Mouse (Mus musculus) Muller cell, postnatal 12 days (primary cell): Measurements from ENCODE around the gene Megf6.
A peak's percentile ranks its signal among the peaks of the same experiment; 100 is the strongest.

ENCODE experiments used
- DNase-seq: peaks from one replicate; pipeline ENCODE4 v3.0.0-alpha.2; 2015; ENCODE audit errors: inconsistent ontology term

Megf6 gene

DNA sequence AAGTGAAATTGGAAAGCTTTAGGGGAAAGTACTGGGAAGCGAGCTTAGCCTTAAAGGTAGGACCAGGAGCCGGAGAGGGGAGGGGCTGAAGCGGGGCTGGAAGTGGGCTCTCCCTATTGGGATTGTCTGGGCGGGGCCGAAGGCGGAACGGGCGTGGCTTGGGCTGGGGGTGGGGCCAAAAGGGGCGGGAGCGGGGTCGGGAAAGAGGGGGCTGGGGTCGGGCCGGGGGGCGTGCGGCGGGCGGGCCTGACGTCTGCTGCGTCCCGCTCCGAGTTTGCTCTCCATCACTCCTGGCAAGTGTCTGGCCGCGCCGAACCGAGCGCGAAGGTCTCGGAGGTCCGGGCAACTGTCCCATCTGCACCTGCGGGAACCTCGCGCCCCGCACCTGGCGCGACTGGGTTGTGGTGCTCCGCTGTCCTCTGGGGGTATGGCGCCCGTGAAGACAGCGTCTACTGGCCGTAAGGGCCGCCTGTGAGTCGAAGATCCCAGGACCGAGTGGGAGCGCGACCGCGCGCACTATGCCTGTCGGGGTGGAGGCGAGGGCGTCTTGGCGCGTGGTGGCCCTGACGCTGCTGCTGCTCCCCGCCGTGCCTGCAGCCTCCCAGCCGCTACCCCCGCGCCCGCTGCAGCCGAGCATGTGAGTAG is at the start of gene Megf6:
Gene Megf6 (plus strand): TSS at position 225 of the 645 bp plus-strand sequence.
- peak; percentile 66 for DNase-seq

- no peak for DNase-seq
Measured at GRCm38 (mm10) chr4:154121800-154122199, 48.7 kb upstream of the Megf6 start.

DNA sequence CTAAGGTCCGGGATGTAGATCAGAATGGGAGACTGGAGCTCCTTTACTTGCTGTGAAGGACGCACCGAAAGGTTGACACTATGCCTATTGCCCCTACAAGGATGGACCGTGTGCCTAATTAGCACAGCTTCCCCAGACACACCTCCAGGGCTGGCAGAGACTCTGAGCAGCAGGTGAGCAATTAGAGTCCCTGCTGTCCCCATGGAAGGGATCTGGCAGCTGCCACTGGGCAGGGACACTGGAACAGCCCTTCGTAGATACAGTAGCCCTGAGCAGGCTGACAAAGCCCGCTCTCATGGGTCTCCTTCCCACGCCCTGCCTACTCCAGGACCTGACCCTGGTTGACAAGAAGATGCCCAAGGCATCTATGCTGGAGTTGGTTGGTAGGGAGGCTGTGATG is 48.2 kb upstream of the Megf6 start:
- no peak for DNase-seq

GRCm38 (mm10) chr4:154123553-154123952 is 47.0 kb upstream of the Megf6 start:
- DNase-seq, result no peak

DNA sequence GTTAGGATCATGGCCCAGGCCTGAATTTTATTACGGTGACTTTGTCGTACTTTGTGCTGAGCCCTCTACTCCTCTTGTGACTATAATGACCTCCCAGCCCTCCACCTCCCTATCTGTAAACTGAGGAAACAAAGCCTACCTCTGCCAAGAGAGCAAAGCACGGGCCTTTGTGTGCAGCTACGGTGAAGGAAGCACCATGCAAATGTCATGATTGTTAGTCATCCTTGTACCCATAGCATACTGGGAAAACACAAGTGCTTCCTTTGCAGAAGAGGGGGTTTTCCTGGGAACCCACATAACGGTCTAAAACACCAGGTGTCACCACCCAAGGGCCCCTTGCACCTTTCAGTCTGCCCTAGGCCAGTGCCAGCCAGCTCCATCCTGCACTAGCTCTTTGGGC is 45.3 kb upstream of the Megf6 start:
- DNase-seq, result no peak

DNA sequence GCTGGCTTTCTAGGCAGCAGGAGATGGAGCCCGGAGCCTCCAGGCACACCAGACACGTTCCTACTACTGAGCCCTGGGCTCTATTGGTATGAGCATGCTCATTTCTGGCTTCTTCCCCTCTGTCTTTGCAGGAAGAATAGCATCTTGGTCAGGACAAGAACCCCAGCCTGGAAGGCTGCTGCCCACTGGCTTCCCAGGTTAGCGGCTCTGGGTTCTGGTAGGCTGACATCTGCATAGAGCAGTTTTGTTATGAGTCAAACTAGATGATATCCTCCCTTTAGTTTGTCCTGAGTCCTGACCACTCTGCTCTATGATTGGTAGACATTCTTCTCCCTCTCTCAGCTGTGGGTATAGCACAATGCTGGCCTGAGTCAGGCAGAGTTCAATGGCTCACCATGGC is 43.3 kb upstream of the Megf6 start:
- DNase-seq, result no peak

GRCm38 (mm10) chr4:154129950-154130349 is 40.6 kb upstream of the Megf6 start:
- DNase-seq, result no peak

- no peak for DNase-seq
Measured at GRCm38 (mm10) chr4:154131894-154132293, 38.6 kb upstream of the Megf6 start.

DNA sequence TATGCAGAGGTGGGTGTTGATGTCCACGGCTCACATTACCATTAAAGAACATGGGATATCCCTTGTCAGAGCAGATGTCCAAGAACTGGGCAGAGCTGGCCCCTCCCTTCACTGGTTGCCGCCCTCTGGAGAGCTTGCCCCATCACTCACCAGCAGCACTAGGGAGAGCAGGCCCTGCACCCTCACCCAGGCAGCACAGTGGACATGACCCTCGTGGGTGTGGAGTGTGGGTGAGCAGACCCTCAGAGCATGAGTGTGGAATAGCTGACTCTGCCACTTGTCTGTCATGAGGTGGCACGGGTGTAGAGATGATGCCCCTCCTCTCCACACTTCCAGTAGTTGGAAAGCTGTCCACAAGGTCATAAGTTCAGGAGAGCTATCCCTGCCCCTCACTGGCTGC is 35.7 kb upstream of the Megf6 start:
- DNase-seq, result no peak

- no peak for DNase-seq
Measured at GRCm38 (mm10) chr4:154137139-154137538, 33.4 kb upstream of the Megf6 start.

DNA sequence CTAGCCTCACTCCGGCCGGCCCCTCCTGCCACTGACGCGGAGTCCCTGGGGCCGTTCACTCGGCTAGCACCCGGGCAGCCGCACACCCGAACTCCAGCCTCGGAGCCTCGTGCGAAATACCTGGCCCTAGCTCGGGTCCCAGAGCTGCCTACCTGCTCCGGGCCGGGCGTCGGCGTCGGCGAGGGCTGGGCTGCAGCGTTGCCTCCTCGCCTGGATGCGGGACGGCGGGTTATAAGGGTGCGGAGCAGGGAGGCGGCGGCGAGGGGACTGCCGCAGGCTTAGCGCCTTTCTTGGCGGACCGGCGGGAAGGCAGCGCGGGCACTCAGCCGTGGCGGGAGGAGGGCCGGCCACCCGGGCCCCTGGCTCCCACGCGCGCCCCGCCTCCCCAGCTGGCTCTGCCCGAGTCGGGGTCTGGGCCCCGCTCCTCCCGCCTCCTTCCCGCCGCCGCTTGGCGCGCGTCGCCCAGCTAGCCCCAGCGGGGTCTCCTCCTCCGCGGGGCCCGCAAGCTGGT is 30.8 kb upstream of the Megf6 start:
- DNase-seq, result peak; percentile 35

- no peak for DNase-seq
Measured at GRCm38 (mm10) chr4:154140182-154140212, 30.5 kb upstream of the Megf6 start, which contains the start of gene Trp73. Gene Trp73, minus strand, starts transcription at chr4:154140208.

- peak; percentile 20 for DNase-seq
Measured at GRCm38 (mm10) chr4:154140213-154141008, 30.1 kb upstream of the Megf6 start.

DNA sequence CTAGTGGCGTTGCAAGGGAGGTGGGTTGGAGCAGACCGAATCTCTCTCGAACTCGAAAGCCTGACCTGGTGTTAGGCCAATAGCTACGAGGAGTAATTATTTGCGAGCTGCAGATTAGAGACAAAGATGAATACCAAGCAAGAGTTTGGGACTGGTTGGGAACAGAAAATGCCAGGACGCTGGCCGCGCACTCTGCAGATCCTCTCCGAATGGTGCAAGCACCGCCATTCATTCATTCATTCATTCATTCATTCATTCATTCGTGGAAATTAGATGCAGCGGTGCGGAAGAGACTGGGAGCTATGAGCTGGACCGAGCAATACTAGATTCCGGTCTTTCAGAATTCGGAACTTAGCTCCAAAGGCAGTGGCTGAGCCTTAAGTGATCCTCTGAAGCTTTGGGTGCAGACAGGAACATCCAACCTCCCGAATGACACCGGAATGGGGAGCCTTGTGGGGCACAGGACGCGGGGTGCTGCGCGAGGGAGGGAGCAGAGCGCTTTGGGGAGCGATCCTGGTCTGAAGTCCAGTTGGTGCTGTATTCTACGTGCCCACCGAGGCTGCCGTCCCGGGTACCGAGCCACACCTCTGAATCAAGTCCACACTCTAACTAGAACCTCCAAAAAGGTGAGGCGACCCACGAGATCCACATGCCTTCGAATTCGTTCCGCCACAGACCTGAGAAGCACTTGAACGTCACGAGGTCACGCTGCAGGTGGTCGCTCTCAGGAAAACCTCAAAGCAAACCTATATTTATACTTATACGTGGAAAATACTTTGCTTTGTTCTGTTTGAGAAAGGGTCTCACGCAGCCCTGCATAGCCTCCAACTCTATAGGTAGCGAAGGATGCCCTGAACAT is 29.3 kb upstream of the Megf6 start:
- DNase-seq, result peak; percentile 12

DNA sequence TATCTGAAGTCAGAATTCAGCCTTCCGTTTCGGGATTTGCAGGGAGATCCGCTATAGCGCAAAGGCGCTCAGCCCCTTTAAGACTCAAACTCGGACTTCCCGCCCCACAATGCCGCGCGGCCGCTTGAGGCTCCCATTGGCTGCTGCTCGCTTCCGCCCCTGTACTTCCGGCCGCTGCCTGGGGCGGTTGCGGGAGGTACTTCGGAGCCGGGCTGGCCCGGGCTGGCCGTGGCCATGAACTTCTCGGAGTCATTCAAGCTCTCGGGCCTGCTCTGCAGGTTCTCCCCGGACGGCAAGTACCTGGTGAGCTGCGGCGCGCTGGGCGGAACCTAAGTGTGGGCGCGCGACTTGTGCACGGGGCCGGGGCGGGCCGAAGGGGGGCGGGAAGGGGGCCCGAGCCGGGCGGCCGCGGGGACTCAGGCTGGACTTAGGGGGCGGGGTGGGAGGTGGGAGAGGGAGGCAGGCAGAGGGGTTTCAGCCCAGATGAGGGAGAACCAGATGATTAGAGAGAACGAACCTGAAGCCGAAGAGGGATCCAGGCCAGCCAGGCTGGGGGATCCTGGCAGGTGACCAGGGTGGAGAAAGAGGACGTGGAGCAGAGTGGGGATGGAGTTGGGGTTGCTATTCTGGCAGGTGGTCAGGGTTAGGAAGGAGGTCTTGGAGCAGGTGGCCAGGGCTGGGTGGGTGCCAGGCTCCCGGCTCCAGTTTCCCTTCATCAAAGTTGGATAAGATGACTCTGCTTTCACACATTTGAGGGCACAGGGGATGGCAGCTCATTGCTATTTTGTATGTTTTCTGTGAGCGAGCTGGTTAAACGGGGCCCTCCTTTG is 28.1 kb upstream of the Megf6 start, which contains the start of gene Wrap73:
Gene Wrap73 (plus strand): TSS at position 162 of the 830 bp plus-strand sequence.
- peak; percentile 94 for DNase-seq

- DNase-seq, result no peak
Measured at GRCm38 (mm10) chr4:154144712-154145111, 25.8 kb upstream of the Megf6 start.

GRCm38 (mm10) chr4:154146342-154146741 is 24.2 kb upstream of the Megf6 start:
- no peak for DNase-seq

DNA sequence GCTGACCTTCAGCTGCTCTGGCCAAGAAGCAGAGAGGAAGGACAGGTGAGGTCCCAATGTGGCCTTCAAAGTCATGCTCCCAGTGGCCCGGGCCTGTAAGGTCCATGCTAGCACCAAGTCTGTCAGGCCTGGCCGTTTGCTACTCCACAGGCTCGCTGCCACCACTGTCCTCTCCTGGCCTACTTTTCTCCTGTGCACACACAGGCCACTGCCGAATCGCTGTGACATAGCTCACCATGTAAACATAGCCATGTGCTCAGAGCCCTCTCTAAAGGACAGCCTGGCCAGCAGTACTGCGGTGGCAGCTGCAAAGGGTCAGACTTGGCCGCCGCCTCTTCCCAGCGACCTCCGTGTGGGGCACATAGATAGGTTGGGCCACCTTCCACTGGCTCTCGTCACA is 16.4 kb upstream of the Megf6 start:
- no peak for DNase-seq

- no peak for DNase-seq
Measured at GRCm38 (mm10) chr4:154156050-154156449, 14.5 kb upstream of the Megf6 start.

DNA sequence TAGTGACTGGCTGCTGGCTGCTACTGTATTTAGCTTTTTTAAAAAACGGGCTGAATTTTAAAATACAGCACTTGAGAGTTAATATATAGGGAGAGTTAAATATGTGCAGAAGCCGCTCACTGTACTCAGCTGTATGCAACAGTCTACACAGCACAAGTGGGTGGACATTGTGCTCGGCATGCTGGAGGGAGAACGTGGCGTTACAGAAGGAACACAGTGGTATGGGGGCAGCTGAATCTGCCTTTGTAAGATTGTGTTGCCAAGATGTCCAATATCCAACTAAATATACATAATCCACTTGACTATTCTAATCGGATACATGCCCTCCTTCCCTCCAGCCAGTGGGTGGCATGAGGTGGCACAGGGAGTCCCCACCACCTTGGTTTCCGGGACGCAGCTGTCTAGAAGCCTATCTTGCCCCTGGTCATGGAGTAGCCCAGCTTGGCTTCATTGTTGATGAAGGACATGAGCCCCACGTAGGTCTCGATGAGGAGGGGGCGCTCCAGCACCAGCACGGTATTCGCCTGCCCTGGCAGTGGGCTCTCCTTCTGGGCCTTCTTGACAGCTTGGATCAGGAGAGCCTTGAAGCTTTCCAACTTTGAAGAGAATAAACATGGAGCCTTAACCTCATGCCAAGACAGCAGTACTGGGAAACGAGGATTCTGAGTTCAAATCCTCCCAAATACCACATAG is 12.4 kb upstream of the Megf6 start:
- no peak for DNase-seq

DNA sequence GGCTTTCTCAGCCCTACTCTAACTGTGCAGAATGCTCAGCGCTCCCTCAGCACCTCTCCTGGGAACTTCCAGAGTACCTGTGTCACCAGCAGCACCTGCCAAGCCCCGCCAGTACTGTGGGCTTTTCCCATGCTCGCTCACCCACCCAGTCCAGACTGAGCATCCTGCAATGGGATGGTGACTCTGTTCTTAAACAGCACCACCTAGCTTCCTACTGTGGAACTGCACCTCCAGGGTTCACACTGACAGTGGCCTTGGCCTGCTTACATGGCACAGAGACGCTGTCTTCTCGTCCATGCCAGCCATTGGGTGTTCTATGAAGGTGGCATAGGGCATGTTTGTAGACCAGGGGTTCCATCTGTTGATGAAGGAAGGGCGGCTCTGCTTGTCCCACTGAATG is 11.5 kb upstream of the Megf6 start:
- peak; percentile 67 for DNase-seq
